Mouse (Mus musculus): ENCODE results near the gene Cox7a2.

Gene Cox7a2

DNA sequence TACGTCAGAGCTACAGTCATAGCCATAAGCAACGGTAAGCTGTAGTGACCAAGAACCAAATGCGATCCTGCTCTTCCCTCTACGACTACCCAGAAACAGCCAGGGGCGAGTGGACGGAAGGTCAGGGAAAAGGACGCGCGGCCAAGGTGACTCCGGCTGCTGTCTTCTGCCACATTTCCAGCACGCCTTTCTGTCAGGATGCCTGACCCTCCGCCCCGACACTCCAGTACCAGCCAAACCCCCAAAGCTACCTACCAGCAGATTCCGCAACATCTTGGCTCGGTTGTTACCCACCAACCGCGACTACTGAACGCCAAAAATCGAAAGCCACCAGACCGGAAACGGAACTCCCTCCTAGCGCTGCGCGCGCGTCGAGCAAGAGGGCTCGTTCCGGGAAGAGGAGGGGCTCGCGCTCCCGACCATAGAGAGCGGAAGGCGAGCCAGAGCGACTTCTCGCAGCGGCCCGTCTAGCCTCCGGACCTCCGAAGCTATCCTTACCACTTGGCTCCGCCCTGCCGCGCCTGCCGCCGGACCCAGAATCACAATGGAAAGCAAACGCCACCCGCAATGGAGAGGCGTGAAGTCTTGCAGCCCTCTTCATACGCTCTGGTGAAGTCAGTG lies at the start of gene Cox7a2:
TSS of gene Cox7a2 (minus strand) at position 494 of the 621 bp plus-strand sequence.
- peak; percentile 41; the same call in 1 of the 2 replicates for TF ChIP-seq GATA4 (IDR thresholded peaks at IDR 0.05; ENCODE audit: insufficient replicate concordance, low read length)

DNA sequence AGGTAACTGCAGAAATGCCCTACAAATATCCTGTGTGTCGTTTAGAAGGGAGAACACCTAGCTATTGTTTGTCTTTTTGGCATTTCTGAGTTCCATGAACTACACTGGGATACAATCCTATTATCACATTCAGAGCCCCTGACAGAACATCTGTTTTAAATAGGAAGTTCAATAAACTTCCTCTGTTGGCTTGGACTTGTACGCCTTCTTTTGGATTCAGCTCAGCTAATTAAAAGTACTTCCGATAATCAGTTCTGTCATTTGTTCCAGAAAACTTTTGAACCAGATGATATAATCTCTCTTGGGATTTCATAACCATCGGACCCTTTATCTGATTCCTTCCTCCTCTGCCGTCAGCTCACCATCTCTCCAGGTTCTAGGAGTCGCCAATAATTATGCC lies 49.7 kb upstream of the Cox7a2 start:
- TF ChIP-seq GATA4 (IDR thresholded peaks at IDR 0.05; ENCODE audit: insufficient replicate concordance, low read length) = no peak

DNA sequence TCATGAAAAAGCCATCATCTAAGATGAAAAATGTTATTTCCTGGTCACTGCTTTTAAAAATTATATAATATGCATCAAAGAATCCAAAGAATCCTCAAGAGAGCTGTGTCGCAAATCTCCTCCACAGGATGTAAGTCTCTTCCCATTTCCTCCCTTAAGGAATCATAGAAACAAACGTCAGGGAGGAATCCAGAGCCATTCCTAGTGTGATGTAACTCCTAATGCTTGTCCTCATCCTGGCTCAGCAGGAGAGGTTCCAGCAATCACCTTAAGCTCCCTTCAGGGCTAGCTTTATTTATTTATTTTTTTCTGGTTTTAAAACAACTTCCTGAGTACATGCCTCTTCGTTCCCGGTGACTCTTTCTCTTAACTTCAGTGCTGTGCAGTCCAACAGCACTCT lies 47.5 kb upstream of the Cox7a2 start:
- TF ChIP-seq GATA4 (IDR thresholded peaks at IDR 0.05; ENCODE audit: insufficient replicate concordance, low read length) = no peak

DNA sequence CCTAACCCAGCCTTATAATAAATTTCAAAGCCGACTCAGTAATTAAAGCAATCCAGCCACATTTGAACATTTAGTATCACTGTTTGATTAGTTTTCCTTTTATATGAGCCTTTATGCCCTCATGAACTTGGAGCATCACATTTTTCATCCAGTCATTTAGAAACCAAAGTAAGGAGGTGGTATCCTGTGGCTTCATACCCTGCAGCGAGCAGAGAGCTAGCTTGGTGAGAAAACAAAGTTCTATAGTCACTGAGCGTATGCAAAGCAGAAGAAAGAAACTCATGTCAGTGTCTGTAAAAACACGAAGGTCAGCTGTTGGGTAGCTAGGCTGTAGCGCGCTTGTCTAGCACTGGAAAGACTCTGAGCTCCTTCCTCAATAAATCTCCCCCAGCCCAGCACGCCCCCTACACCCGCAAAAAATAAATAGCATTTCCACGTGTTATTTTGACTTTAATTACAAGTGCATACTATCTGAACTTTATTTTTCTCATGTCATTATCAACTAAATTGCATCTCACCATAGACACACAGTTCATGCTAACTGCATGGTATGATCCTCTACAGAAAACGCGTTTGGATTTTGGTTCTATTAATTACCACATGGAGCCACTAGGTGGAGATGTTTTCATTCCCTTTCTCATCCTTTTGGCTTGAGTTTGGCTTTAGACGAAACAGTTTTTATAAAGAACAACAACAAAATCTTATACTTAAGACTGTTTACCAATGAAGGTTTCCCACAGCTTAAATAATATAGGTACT lies 46.8 kb upstream of the Cox7a2 start:
- no peak for TF ChIP-seq GATA4 (IDR thresholded peaks at IDR 0.05; ENCODE audit: insufficient replicate concordance, low read length)

DNA sequence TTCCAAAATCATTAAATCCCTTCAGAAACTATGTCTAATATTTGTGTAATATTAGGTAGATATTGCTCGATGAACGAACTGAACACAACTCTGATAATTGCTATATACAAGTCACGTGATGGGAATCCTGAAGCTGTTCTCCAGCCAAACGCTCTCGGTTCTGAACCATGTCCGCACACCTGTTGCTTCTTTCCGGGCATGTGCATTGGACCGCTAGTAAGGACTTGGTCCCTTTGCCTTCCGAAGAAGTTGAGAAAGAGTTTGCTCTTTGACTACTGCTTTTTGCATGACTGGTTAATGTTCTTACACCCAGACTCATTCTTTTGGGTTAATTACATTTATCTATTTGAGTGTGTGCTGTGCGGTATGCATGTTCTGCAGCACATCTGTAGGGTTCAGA lies 45.7 kb upstream of the Cox7a2 start:
- TF ChIP-seq GATA4 (IDR thresholded peaks at IDR 0.05; ENCODE audit: insufficient replicate concordance, low read length) = no peak

DNA sequence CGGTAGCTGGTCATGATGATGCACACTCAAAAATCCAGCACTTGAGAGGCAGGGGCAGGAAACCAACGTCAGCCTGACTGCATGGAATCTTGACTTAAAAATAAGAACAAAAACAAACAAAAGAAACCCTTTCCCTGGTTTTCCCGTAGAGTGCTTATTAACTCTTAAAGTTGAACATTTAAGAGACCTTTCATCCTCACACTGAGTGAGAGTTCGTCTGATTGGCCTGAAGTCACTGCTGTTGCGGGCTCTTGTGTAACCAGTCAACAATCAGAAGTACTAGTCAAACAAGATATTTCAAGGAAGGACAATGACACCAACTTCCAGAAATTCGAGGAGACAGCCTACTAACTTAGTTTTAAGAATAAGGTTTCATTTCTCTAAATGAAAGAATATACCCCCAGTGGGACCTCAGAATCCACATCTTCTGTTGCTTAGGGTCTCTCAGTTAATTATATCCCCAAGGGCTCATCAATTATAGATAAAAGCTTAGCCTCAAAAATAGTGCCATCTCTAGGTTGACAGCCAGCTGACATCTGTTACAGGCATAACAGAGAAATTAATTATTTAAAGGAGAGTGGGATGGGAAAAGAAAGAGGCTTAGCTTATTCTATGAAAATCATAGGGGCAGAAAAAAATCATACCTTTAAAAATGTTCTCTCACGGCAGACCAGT lies 36.9 kb upstream of the Cox7a2 start:
- no peak for TF ChIP-seq GATA4 (IDR thresholded peaks at IDR 0.05; ENCODE audit: insufficient replicate concordance, low read length)

- no peak for TF ChIP-seq GATA4 (IDR thresholded peaks at IDR 0.05; ENCODE audit: insufficient replicate concordance, low read length)
These were observed 35.4 kb upstream of the Cox7a2 start for GRCm38 (mm10) chr9:79795076-79795475.

GRCm38 (mm10) chr9:79792841-79793835 lies 33.5 kb upstream of the Cox7a2 start, which contains the start of gene Tmem30a:
Tmem30a (minus strand) TSS chr9:79793507.
- TF ChIP-seq GATA4 (IDR thresholded peaks at IDR 0.05; ENCODE audit: insufficient replicate concordance, low read length) = peak; percentile 62; the same call in 1 of the 2 replicates

DNA sequence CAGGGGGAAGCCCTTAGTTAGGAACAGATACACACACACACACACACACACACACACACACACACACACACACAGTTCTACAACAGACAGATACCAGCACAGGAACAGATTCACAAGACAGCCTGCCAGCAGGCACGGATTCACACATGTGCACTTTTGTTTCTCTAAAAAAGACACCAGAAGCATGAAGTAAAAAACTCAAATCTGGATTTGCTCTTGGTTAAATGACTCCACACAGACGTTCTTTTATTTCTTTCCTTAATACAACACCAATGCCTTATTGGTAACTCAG lies 26.1 kb upstream of the Cox7a2 start:
- no peak for TF ChIP-seq GATA4 (IDR thresholded peaks at IDR 0.05; ENCODE audit: insufficient replicate concordance, low read length)

DNA sequence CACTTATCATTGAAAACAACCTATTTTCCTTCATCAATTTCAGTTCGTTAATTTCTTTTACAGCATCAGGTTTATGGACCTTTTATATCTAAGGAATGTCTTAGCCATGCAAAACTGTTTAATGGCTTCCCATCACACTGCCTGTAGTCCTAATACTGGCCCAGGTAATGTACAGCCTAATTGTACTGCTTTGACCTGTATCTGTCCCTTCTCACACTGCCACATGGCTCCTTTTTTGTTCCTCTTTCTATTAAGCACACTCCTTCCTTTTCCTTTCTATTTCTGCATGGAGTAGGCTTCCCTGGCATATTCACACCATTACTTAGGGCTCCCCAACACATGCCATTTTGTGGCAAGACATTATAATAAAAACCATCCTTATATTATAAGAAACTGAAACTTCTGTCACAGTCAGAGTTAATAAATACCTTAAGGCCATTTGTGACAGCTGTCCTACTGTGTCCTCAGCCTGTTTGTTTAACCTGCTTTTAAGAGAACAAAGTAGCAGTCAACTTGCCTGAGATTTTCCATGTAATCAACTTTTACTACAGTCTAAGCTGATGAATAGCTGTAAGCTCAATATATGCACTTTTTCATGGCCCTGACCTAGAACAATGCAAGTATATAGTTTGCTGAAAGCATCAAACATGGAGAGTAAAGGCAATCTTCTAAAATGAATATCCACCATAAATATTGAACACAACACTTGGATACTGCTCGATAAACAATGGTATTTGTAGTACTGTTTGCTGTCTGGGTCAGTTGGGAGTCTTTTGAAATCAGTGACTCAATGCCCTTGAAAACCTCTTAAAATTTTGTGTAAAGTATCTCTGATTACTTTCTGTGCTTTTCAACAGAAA lies 25.5 kb upstream of the Cox7a2 start:
- TF ChIP-seq GATA4 (IDR thresholded peaks at IDR 0.05; ENCODE audit: insufficient replicate concordance, low read length) = no peak

- TF ChIP-seq GATA4 (IDR thresholded peaks at IDR 0.05; ENCODE audit: insufficient replicate concordance, low read length) = no peak
These were observed 24.8 kb upstream of the Cox7a2 start for GRCm38 (mm10) chr9:79784439-79784838.

GRCm38 (mm10) chr9:79779354-79779753 lies 19.7 kb upstream of the Cox7a2 start:
- TF ChIP-seq GATA4 (IDR thresholded peaks at IDR 0.05; ENCODE audit: insufficient replicate concordance, low read length) = no peak

- no peak; the same call in 1 of the 2 replicates for TF ChIP-seq GATA4 (IDR thresholded peaks at IDR 0.05; ENCODE audit: insufficient replicate concordance, low read length)
These were observed 7.4 kb upstream of the Cox7a2 start for GRCm38 (mm10) chr9:79766991-79767545.

DNA sequence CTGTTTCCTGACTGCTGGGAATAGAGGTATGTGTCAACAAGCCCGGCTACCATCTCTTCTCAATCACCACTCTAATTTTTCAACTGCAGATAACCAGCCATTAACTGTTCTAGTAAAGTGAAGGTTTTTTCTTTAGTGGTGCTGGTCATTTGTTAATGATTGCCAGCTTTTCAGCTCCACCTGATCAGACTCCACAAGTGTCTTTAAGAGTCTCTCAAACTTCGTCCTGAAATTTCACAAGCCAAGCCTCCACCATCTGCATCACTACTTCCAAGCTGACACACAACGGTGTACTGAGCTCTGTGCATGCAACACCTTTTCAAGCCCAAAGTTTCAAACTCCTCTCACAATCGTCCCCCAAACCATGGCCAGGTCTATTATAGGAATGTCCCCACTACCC lies 5.7 kb upstream of the Cox7a2 start:
- no peak for TF ChIP-seq GATA4 (IDR thresholded peaks at IDR 0.05; ENCODE audit: insufficient replicate concordance, low read length)
